Mouse (Mus musculus): ENCODE data around the gene Nacc2. TPM values are rescaled to one million over a fixed set of nuclear protein-coding genes. Genes with fewer than 3 reads are reported as not detected.

Gene Nacc2
- polyA plus RNA-seq (2016; fragmentation: Nextera tagmentation; extraction: Ambion mirVana) = 6.2 and 8.4 TPM in 2 replicates

GRCm38 (mm10) chr2:26123079-26123648 is at the start of gene Nacc2:
Nacc2 (minus strand) TSS chr2:26123220.
- 30% methylated on average over 9 of the region's 9 CpGs for WGBS

GRCm38 (mm10) chr2:26172166-26172565 is 49.1 kb upstream of the Nacc2 start:
- no peaks in the 10 kb centered on the region for H3K36me3 ChIP-seq
- DNase-seq (ENCODE audit: low spot score) = no peak
- H3K9me3 ChIP-seq = no peaks in the 10 kb centered on the region
- 88% methylated on average over 2 of the region's 2 CpGs for WGBS
- H3K4me3 ChIP-seq = no peak overlapping the region
- no peak overlapping the region for H3K27ac ChIP-seq
- H3K27me3 ChIP-seq (ENCODE audit: insufficient read depth, poor library complexity, severe bottlenecking) = peaks cover 50% of the 10 kb centered on the region
- H3K4me1 ChIP-seq (replicated peaks) = peaks cover 68% of the 10 kb centered on the region

More at GRCm38 (mm10) chr2:26123079-26123648, at the start of gene Nacc2:
- Histone ChIP-seq H3K27ac (peak within 1 kb of the TSS; percentile 75), H3K9me3 (no peaks in the 10 kb centered on the region), H3K27me3 (ENCODE audit: insufficient read depth, poor library complexity, severe bottlenecking) (peaks cover 63% of the 10 kb centered on the region), H3K4me1 (replicated peaks) (peaks cover 31% of the 10 kb centered on the region), H3K36me3 (no peaks in the 10 kb centered on the region), H3K4me3 (peak within 1 kb of the TSS; percentile 80)
- DNase-seq (ENCODE audit: low spot score) = no peak

- Histone ChIP-seq H3K27me3 (ENCODE audit: insufficient read depth, poor library complexity, severe bottlenecking) (peaks cover 51% of the 10 kb centered on the region), H3K36me3 (no peaks in the 10 kb centered on the region), H3K4me3 (no peak overlapping the region), H3K4me1 (replicated peaks) (peaks cover 50% of the 10 kb centered on the region), H3K9me3 (no peaks in the 10 kb centered on the region), H3K27ac (no peak overlapping the region)
- 50% methylated on average over 2 of the region's 2 CpGs for WGBS
- no peak for DNase-seq (ENCODE audit: low spot score)
These were observed 47.4 kb upstream of the Nacc2 start for GRCm38 (mm10) chr2:26170376-26170775.

- peaks cover 46% of the 10 kb centered on the region for H3K27me3 ChIP-seq (ENCODE audit: insufficient read depth, poor library complexity, severe bottlenecking)
- DNase-seq (ENCODE audit: low spot score) = peak; percentile 68
- H3K9me3 ChIP-seq = no peaks in the 10 kb centered on the region
- H3K27ac ChIP-seq = peak overlapping the region; percentile 63
- peaks cover 48% of the 10 kb centered on the region for H3K4me1 ChIP-seq (replicated peaks)
- H3K36me3 ChIP-seq = no peaks in the 10 kb centered on the region
- 21% methylated on average over 11 of the region's 11 CpGs for WGBS
- H3K4me3 ChIP-seq = no peak overlapping the region
These were observed 46.0 kb upstream of the Nacc2 start for GRCm38 (mm10) chr2:26168843-26169579.

GRCm38 (mm10) chr2:26166890-26167289 is 43.9 kb upstream of the Nacc2 start:
- H3K27ac ChIP-seq = no peak overlapping the region
- peaks cover 27% of the 10 kb centered on the region for H3K27me3 ChIP-seq (ENCODE audit: insufficient read depth, poor library complexity, severe bottlenecking)
- peaks cover 61% of the 10 kb centered on the region for H3K4me1 ChIP-seq (replicated peaks)
- H3K36me3 ChIP-seq = no peaks in the 10 kb centered on the region
- no peaks in the 10 kb centered on the region for H3K9me3 ChIP-seq
- no peak overlapping the region for H3K4me3 ChIP-seq
- DNase-seq (ENCODE audit: low spot score) = no peak
- 84% methylated on average over 3 of the region's 3 CpGs for WGBS

- WGBS = 85% methylated on average over 9 of the region's 9 CpGs
- Histone ChIP-seq H3K4me1 (replicated peaks) (peaks cover 29% of the 10 kb centered on the region), H3K27me3 (ENCODE audit: insufficient read depth, poor library complexity, severe bottlenecking) (no peaks in the 10 kb centered on the region; the same call in 1 of the 2 replicates), H3K27ac (no peak overlapping the region), H3K9me3 (no peaks in the 10 kb centered on the region), H3K4me3 (no peak overlapping the region), H3K36me3 (no peaks in the 10 kb centered on the region)
- no peak for DNase-seq (ENCODE audit: low spot score)
These were observed 35.0 kb upstream of the Nacc2 start for GRCm38 (mm10) chr2:26158064-26158463.

- Histone ChIP-seq H3K9me3 (no peaks in the 10 kb centered on the region), H3K4me1 (replicated peaks) (peaks cover 25% of the 10 kb centered on the region), H3K4me3 (no peak overlapping the region), H3K36me3 (no peaks in the 10 kb centered on the region), H3K27me3 (ENCODE audit: insufficient read depth, poor library complexity, severe bottlenecking) (no peaks in the 10 kb centered on the region; the same call in 1 of the 2 replicates), H3K27ac (no peak overlapping the region)
- DNase-seq (ENCODE audit: low spot score) = no peak
- WGBS = 69% methylated on average over 10 of the region's 10 CpGs
These were observed 33.4 kb upstream of the Nacc2 start for GRCm38 (mm10) chr2:26156191-26156977.

- 73% methylated on average over 3 of the region's 3 CpGs for WGBS
- no peaks in the 10 kb centered on the region for H3K36me3 ChIP-seq
- H3K27ac ChIP-seq = no peak overlapping the region
- no peak for DNase-seq (ENCODE audit: low spot score)
- peaks cover 25% of the 10 kb centered on the region for H3K4me1 ChIP-seq (replicated peaks)
- no peaks in the 10 kb centered on the region for H3K9me3 ChIP-seq
- H3K27me3 ChIP-seq (ENCODE audit: insufficient read depth, poor library complexity, severe bottlenecking) = no peaks in the 10 kb centered on the region; the same call in 1 of the 2 replicates
- H3K4me3 ChIP-seq = no peak overlapping the region
These were observed 32.7 kb upstream of the Nacc2 start for GRCm38 (mm10) chr2:26155737-26156136.

GRCm38 (mm10) chr2:26154586-26154985 is 31.6 kb upstream of the Nacc2 start:
- Histone ChIP-seq H3K27ac (no peak overlapping the region), H3K9me3 (no peaks in the 10 kb centered on the region), H3K4me1 (replicated peaks) (peaks cover 25% of the 10 kb centered on the region), H3K36me3 (no peaks in the 10 kb centered on the region), H3K27me3 (ENCODE audit: insufficient read depth, poor library complexity, severe bottlenecking) (no peaks in the 10 kb centered on the region; the same call in 1 of the 2 replicates), H3K4me3 (no peak overlapping the region)
- 82% methylated on average over 5 of the region's 5 CpGs for WGBS
- no peak for DNase-seq (ENCODE audit: low spot score)

- H3K4me1 ChIP-seq (replicated peaks) = peaks cover 25% of the 10 kb centered on the region
- no peak overlapping the region for H3K4me3 ChIP-seq
- H3K27me3 ChIP-seq (ENCODE audit: insufficient read depth, poor library complexity, severe bottlenecking) = no peaks in the 10 kb centered on the region; the same call in 1 of the 2 replicates
- WGBS = 11% methylated on average over 4 of the region's 4 CpGs
- no peak overlapping the region for H3K27ac ChIP-seq
- H3K36me3 ChIP-seq = no peaks in the 10 kb centered on the region
- DNase-seq (ENCODE audit: low spot score) = peak; percentile 43
- H3K9me3 ChIP-seq = no peaks in the 10 kb centered on the region
These were observed 30.9 kb upstream of the Nacc2 start for GRCm38 (mm10) chr2:26153909-26154340.

- WGBS = 32% methylated on average over 4 of the region's 4 CpGs
- Histone ChIP-seq H3K4me1 (replicated peaks) (peaks cover 27% of the 10 kb centered on the region), H3K4me3 (no peak overlapping the region), H3K9me3 (no peaks in the 10 kb centered on the region), H3K36me3 (no peaks in the 10 kb centered on the region), H3K27ac (no peak overlapping the region), H3K27me3 (ENCODE audit: insufficient read depth, poor library complexity, severe bottlenecking) (no peaks in the 10 kb centered on the region; the same call in 1 of the 2 replicates)
- peak; percentile 59 for DNase-seq (ENCODE audit: low spot score)
These were observed 30.3 kb upstream of the Nacc2 start for GRCm38 (mm10) chr2:26153295-26153694.

GRCm38 (mm10) chr2:26147706-26148370 is 24.8 kb upstream of the Nacc2 start:
- Histone ChIP-seq H3K36me3 (no peaks in the 10 kb centered on the region), H3K27ac (peak overlapping the region; percentile 12; the same call in 1 of the 2 replicates), H3K27me3 (ENCODE audit: insufficient read depth, poor library complexity, severe bottlenecking) (no peaks in the 10 kb centered on the region), H3K9me3 (no peaks in the 10 kb centered on the region), H3K4me3 (no peak overlapping the region), H3K4me1 (replicated peaks) (peaks cover 13% of the 10 kb centered on the region)
- no peak for DNase-seq (ENCODE audit: low spot score)
- WGBS = 57% methylated on average over 7 of the region's 7 CpGs

Data from hindbrain, embryonic 10.5 days (tissue).